Mouse (Mus musculus): ENCODE measurements around the gene Cecr2. TPM values are rescaled to one million over a fixed set of nuclear protein-coding genes. Genes with fewer than 3 reads are reported as not detected.

Gene Cecr2
- polyA plus RNA-seq, 1 experiment from 2014 or later = 5.2 TPM

DNA sequence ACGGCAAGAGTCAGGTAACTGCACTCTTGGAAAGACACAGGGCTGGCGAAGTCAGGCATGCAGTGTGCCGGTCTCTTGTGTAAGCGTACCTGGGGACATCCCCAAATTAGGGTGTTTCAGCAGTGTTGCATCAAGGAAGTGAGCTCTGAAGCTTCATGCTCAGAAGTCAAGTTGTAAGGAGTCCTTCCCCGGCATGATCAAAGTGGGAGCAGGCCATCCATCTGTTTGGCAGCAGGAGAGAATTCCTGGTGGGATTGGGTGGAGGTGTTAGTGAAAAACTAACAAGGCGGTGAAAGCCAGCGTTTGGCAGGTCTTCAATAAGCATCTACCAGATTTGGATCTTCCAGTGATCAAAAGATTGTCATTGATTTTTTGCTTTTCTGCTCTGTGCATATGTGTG, 7.3 kb upstream of the Cecr2 start:
- 70% methylated on average over 7 of the region's 7 CpGs for WGBS
- Histone ChIP-seq H3K9ac (replicated peaks; ENCODE audit: low read length) (no peak overlapping the region), H3K9me3 (ENCODE audit: control insufficient read depth, low read length) (no peaks in the 10 kb centered on the region), H3K27me3 (ENCODE audit: control insufficient read depth, insufficient read depth, low read length) (no peaks in the 10 kb centered on the region), H3K4me1 (ENCODE audit: control insufficient read depth, insufficient read depth, low read length) (no peaks in the 10 kb centered on the region), H3K4me2 (ENCODE audit: low read length) (no peak overlapping the region), H3K4me3 (replicated peaks; ENCODE audit: low read depth, low read length) (no peak overlapping the region), H3K27ac (replicated peaks; ENCODE audit: low read depth, low read length) (no peak overlapping the region), H3K36me3 (ENCODE audit: control insufficient read depth, insufficient read depth, low read length) (no peaks in the 10 kb centered on the region)
- DNase-seq (no peak), ATAC-seq (ENCODE audit: low FRiP score, low TSS enrichment) (no peak)

DNA sequence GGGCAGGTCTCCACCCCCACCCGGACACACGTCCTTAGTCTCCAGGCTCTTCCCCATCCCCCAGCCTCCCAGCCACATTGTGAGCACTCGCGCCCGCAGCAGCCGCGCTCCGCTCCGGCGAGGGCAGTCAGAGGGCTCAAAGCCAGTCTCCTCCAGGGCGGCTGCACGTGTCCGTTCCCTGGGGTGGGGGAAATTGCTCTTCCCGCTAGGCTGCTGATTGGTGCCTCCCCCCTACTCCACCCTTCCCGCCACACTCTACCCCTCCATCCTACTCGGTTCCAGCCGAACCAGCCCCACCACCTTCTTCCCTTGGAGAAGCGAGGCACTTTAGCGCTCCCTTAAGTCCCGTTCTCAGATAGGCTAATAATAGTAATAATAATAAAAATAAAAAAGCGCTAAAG, 754 bp upstream of the Cecr2 start:
- Histone ChIP-seq H3K27ac (replicated peaks; ENCODE audit: low read depth, low read length) (peak overlapping the region; percentile 95), H3K9ac (replicated peaks; ENCODE audit: low read length) (peak overlapping the region; percentile 72), H3K9me3 (ENCODE audit: control insufficient read depth, low read length) (no peaks in the 10 kb centered on the region), H3K36me3 (ENCODE audit: control insufficient read depth, insufficient read depth, low read length) (no peaks in the 10 kb centered on the region), H3K4me1 (ENCODE audit: control insufficient read depth, insufficient read depth, low read length) (peaks cover 8% of the 10 kb centered on the region; the same call in 1 of the 2 replicates), H3K4me3 (replicated peaks; ENCODE audit: low read depth, low read length) (peak overlapping the region; percentile 87), H3K27me3 (ENCODE audit: control insufficient read depth, insufficient read depth, low read length) (no peaks in the 10 kb centered on the region), H3K4me2 (ENCODE audit: low read length) (peak overlapping the region; percentile 93)
- ATAC-seq (ENCODE audit: low FRiP score, low TSS enrichment) (peak; percentile 65), DNase-seq (peak; percentile 79)
- WGBS = under 1% methylated on average over 21 of the region's 21 CpGs

- Histone ChIP-seq H3K9me3 (ENCODE audit: control insufficient read depth, low read length) (no peaks in the 10 kb centered on the region), H3K27me3 (ENCODE audit: control insufficient read depth, insufficient read depth, low read length) (no peaks in the 10 kb centered on the region), H3K4me3 (replicated peaks; ENCODE audit: low read depth, low read length) (peak overlapping the region; percentile 87), H3K9ac (replicated peaks; ENCODE audit: low read length) (peak overlapping the region; percentile 72), H3K36me3 (ENCODE audit: control insufficient read depth, insufficient read depth, low read length) (no peaks in the 10 kb centered on the region), H3K4me1 (ENCODE audit: control insufficient read depth, insufficient read depth, low read length) (peaks cover 8% of the 10 kb centered on the region; the same call in 1 of the 2 replicates), H3K4me2 (ENCODE audit: low read length) (peak overlapping the region; percentile 93), H3K27ac (replicated peaks; ENCODE audit: low read depth, low read length) (peak overlapping the region; percentile 95)
- peak; percentile 47 for ATAC-seq (ENCODE audit: low FRiP score, low TSS enrichment)
- under 1% methylated on average over 85 of the region's 87 CpGs for WGBS
- DNase-seq = no peak
These were observed 722 bp downstream of the Cecr2 start for GRCm38 (mm10) chr6:120666761-120667421.

DNA sequence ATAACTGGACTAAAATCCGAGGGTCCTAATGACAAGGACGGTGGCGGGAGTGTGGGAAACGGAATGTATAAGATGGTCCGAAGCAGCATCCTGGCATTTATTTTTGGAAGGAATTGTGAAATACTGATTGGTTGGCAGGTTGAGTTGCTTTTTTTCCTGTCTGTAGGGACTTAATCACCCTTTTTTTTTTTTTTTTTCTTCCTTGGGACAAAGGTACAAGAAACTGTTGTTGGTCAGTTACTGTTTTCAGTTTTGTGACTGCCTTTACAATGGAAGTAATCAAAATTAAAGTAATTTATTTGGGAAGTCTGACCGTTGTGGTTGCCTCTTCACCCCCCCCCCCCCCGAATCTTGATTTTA, 1.2 kb downstream of the Cecr2 start:
- Histone ChIP-seq H3K4me3 (replicated peaks; ENCODE audit: low read depth, low read length) (peak overlapping the region; percentile 87), H3K4me2 (ENCODE audit: low read length) (peak overlapping the region; percentile 93), H3K9ac (replicated peaks; ENCODE audit: low read length) (peak overlapping the region; percentile 72), H3K27me3 (ENCODE audit: control insufficient read depth, insufficient read depth, low read length) (no peaks in the 10 kb centered on the region), H3K4me1 (ENCODE audit: control insufficient read depth, insufficient read depth, low read length) (peaks cover 8% of the 10 kb centered on the region; the same call in 1 of the 2 replicates), H3K36me3 (ENCODE audit: control insufficient read depth, insufficient read depth, low read length) (no peaks in the 10 kb centered on the region), H3K27ac (replicated peaks; ENCODE audit: low read depth, low read length) (peak overlapping the region; percentile 95), H3K9me3 (ENCODE audit: control insufficient read depth, low read length) (no peaks in the 10 kb centered on the region)
- 0% methylated on average over 7 of the region's 7 CpGs for WGBS
- DNase-seq (no peak), ATAC-seq (ENCODE audit: low FRiP score, low TSS enrichment) (no peak)

DNA sequence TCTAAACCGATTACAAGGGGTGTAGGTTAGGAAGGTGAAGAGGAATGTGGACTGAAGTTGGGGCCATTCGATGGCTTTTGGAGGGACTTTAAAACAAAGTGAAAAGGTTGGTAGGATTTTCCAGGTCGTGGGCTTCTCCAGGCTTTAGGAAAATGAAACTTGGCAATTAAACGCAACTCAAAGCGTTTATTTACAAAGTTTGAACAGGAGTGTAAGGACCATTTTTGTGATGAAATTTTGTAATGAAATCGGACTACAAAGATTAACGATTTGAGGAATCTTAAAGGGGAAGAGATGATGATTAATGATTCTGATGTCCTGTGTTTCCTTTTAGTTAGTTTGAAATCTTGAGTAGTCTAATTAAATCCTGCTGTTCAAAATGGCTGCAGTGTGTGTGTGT, 1.7 kb downstream of the Cecr2 start:
- DNase-seq = peak; percentile 9
- no peaks in the 10 kb centered on the region for H3K36me3 ChIP-seq (ENCODE audit: control insufficient read depth, insufficient read depth, low read length)
- peak overlapping the region; percentile 93 for H3K4me2 ChIP-seq (ENCODE audit: low read length)
- peaks cover 8% of the 10 kb centered on the region; the same call in 1 of the 2 replicates for H3K4me1 ChIP-seq (ENCODE audit: control insufficient read depth, insufficient read depth, low read length)
- H3K9me3 ChIP-seq (ENCODE audit: control insufficient read depth, low read length) = no peaks in the 10 kb centered on the region
- no peak for ATAC-seq (ENCODE audit: low FRiP score, low TSS enrichment)
- no peak overlapping the region; the same call in 1 of the 2 replicates for H3K9ac ChIP-seq (replicated peaks; ENCODE audit: low read length)
- H3K27ac ChIP-seq (replicated peaks; ENCODE audit: low read depth, low read length) = no peak overlapping the region
- no peaks in the 10 kb centered on the region for H3K27me3 ChIP-seq (ENCODE audit: control insufficient read depth, insufficient read depth, low read length)
- WGBS = 21% methylated on average over 7 of the region's 7 CpGs
- H3K4me3 ChIP-seq (replicated peaks; ENCODE audit: low read depth, low read length) = peak overlapping the region; percentile 87

DNA sequence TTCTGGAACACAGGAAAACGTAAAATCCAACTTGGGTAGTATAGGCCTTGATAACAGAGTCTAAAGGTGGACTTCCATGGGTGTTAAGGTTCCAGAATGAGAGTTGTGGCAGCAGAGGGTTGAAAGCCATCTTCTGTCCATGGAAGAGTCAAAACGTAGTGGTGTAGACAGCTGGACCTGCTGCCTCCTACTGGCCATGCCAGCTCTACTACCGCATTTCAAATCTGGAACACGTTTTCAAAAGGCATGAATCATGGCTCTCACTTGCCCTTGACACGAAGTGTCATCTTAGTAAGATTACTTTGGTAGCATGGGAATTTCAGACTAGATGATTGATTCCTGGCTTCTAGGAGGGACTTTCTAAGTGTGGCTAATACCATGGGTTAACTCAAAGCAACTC, 8.0 kb downstream of the Cecr2 start:
- peak; percentile 4 for DNase-seq
- 69% methylated on average over 5 of the region's 5 CpGs for WGBS
- Histone ChIP-seq H3K4me2 (ENCODE audit: low read length) (no peak overlapping the region), H3K27me3 (ENCODE audit: control insufficient read depth, insufficient read depth, low read length) (no peaks in the 10 kb centered on the region), H3K9me3 (ENCODE audit: control insufficient read depth, low read length) (no peaks in the 10 kb centered on the region), H3K36me3 (ENCODE audit: control insufficient read depth, insufficient read depth, low read length) (no peaks in the 10 kb centered on the region), H3K9ac (replicated peaks; ENCODE audit: low read length) (no peak overlapping the region), H3K27ac (replicated peaks; ENCODE audit: low read depth, low read length) (no peak overlapping the region), H3K4me1 (ENCODE audit: control insufficient read depth, insufficient read depth, low read length) (no peaks in the 10 kb centered on the region), H3K4me3 (replicated peaks; ENCODE audit: low read depth, low read length) (no peak overlapping the region)
- ATAC-seq (ENCODE audit: low FRiP score, low TSS enrichment) = no peak

DNA sequence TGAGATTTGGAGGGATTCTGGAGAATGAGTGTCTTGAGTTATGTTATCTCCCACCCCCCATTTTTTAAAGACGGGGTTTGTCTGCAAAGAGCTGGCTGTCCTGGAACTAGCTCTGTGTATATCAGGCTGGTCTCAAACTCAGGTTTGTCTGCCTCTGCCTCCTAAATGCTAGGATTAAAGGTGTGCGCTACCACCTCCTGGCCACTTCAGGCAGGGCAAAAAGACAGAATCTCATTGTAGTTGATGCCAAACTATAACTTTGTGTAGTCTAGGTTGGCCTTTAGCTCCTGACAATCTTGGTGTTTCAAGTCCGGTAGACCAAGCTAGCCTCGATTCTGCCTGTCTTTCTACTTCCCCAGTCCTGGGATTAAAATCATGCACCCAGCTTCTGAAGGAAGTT, 8.7 kb downstream of the Cecr2 start:
- 92% methylated on average over 4 of the region's 4 CpGs for WGBS
- no peak overlapping the region for H3K9ac ChIP-seq (replicated peaks; ENCODE audit: low read length)

GRCm38 (mm10) chr6:120675979-120676378, 9.8 kb downstream of the Cecr2 start:
- Histone ChIP-seq H3K27me3 (ENCODE audit: control insufficient read depth, insufficient read depth, low read length) (no peaks in the 10 kb centered on the region), H3K9ac (replicated peaks; ENCODE audit: low read length) (no peak overlapping the region), H3K4me1 (ENCODE audit: control insufficient read depth, insufficient read depth, low read length) (no peaks in the 10 kb centered on the region), H3K4me3 (replicated peaks; ENCODE audit: low read depth, low read length) (no peak overlapping the region), H3K27ac (replicated peaks; ENCODE audit: low read depth, low read length) (no peak overlapping the region), H3K4me2 (ENCODE audit: low read length) (no peak overlapping the region), H3K36me3 (ENCODE audit: control insufficient read depth, insufficient read depth, low read length) (no peaks in the 10 kb centered on the region), H3K9me3 (ENCODE audit: control insufficient read depth, low read length) (no peaks in the 10 kb centered on the region)
- ATAC-seq (ENCODE audit: low FRiP score, low TSS enrichment) (no peak), DNase-seq (no peak)
- 48% methylated on average over 2 of the region's 2 CpGs for WGBS

More for the DNA sequence above, 8.7 kb downstream of the Cecr2 start:
- H3K27ac ChIP-seq (replicated peaks; ENCODE audit: low read depth, low read length) = no peak overlapping the region
- H3K9me3 ChIP-seq (ENCODE audit: control insufficient read depth, low read length) = no peaks in the 10 kb centered on the region
- H3K36me3 ChIP-seq (ENCODE audit: control insufficient read depth, insufficient read depth, low read length) = no peaks in the 10 kb centered on the region
- no peak overlapping the region for H3K4me2 ChIP-seq (ENCODE audit: low read length)
- ATAC-seq (ENCODE audit: low FRiP score, low TSS enrichment) = no peak
- H3K4me3 ChIP-seq (replicated peaks; ENCODE audit: low read depth, low read length) = no peak overlapping the region
- no peaks in the 10 kb centered on the region for H3K4me1 ChIP-seq (ENCODE audit: control insufficient read depth, insufficient read depth, low read length)
- DNase-seq = peak; percentile 12
- H3K27me3 ChIP-seq (ENCODE audit: control insufficient read depth, insufficient read depth, low read length) = no peaks in the 10 kb centered on the region

DNA sequence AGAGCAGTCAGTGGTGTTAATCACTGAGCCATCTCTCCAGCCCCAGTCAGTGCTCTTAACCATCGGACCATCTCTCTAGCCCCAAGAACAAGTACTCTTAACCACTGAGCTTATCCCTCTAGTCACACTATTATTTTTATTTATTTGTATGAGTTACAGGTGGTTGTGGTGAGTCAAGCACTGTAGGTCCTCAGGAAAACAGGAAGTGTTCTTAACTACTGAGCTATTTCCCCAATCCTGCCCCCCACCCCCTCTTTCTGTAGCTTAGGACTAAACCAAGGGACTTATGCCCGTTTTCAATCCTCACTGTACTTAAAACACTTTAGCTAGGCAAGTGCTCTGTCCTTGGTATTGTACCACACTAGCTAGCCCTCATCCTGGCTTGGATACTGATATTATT, 17.2 kb downstream of the Cecr2 start:
- no peaks in the 10 kb centered on the region for H3K36me3 ChIP-seq (ENCODE audit: control insufficient read depth, insufficient read depth, low read length)
- H3K9ac ChIP-seq (replicated peaks; ENCODE audit: low read length) = no peak overlapping the region
- no peak overlapping the region for H3K4me2 ChIP-seq (ENCODE audit: low read length)
- H3K4me3 ChIP-seq (replicated peaks; ENCODE audit: low read depth, low read length) = no peak overlapping the region
- no peaks in the 10 kb centered on the region for H3K4me1 ChIP-seq (ENCODE audit: control insufficient read depth, insufficient read depth, low read length)
- H3K27ac ChIP-seq (replicated peaks; ENCODE audit: low read depth, low read length) = no peak overlapping the region
- DNase-seq = no peak
- H3K9me3 ChIP-seq (ENCODE audit: control insufficient read depth, low read length) = no peaks in the 10 kb centered on the region
- no peaks in the 10 kb centered on the region for H3K27me3 ChIP-seq (ENCODE audit: control insufficient read depth, insufficient read depth, low read length)
- ATAC-seq (ENCODE audit: low FRiP score, low TSS enrichment) = no peak
- 90% methylated on average over 2 of the region's 2 CpGs for WGBS

All from midbrain, embryonic 14.5 days (tissue).